Mouse (Mus musculus): ENCODE results near the gene Dkk3. TPM values are rescaled to one million over a fixed set of nuclear protein-coding genes. Genes with fewer than 3 reads are reported as not detected.

The Dkk3 gene
- polyA plus RNA-seq, 1 experiment, result 0.28 TPM

DNA sequence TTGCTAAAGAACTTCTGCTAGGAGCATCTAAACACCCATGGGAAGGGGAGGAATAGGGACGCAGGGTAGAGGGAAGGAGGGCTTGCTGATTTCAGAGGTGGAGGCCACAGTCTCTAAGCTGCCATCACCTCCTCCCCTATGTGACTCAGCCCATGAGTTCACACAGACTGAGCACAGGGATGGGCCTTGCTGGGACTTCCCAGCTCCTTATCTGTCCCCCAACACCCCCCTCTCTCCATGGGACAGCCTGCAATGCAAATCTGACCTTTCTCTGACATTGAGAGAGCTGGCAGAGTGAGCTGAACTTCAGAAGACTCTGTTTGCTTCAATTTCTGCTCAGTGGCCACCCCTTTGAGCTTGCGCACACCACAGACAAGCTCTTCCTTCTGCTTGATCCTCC, 18.1 kb downstream of the Dkk3 start:
- no peak overlapping the region for H3K27ac ChIP-seq (ENCODE audit: control insufficient read depth, insufficient read depth, low read depth, low read length)

DNA sequence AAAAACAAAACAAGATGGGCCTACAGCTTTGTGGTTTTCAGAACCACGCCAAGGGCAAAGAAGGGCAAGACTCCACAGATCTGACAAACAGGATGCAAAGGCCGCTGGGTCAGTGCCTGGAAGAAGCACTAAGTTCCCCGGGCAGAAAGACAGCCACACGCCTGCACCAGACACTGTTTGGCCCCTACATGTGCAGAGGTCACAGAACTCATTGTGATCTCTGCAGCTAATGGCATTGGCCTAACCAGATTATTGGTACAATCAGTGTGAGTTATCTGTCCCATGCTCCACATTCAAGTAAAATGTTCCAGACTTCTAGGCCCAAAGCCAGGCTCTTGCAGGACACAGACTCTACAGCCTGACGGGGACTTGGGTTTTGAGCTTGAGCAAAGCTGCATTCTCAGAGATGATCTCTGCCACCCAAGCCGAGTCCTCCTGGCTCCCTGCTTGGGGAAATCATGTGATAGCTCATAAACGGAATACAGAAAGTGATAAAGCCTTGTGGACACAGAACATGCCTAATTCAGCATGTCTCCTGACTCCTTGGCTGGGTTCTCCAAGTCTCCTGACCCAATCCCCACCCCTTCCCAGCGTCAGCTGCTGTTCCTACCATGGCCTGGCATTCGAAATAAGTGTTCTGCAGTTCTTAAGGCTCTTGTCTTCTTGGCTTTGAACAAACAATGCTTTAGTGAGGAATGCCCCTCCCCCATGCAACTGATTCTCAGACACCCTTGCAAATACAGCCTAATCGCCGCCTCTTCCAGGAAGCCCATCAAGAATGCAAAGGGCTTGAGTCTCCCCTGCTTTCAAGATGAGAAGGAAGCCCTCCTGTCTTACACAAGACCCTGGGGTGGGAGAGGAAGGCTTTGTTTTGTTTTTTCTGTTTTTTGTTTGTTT, 20.1 kb downstream of the Dkk3 start:
- H3K4me3 ChIP-seq (ENCODE audit: control insufficient read depth, low read depth, low read length), result no peak overlapping the region
- TF ChIP-seq POLR2A (IDR thresholded peaks at IDR 0.05; ENCODE audit: control insufficient read depth, low read depth, low read length), result no peak
- no peak for TF ChIP-seq CTCF (IDR thresholded peaks at IDR 0.05; ENCODE audit: control insufficient read depth, insufficient read depth, insufficient replicate concordance, low read depth, low read length)
- no peak overlapping the region for H3K27ac ChIP-seq (ENCODE audit: control insufficient read depth, insufficient read depth, low read depth, low read length)
- H3K27me3 ChIP-seq (ENCODE audit: control insufficient read depth, insufficient read depth, low read length), result no peaks in the 10 kb centered on the region
- H3K36me3 ChIP-seq (ENCODE audit: control insufficient read depth, insufficient read depth, low read length), result no peaks in the 10 kb centered on the region
- no peaks in the 10 kb centered on the region for H3K4me1 ChIP-seq (ENCODE audit: control insufficient read depth, insufficient read depth, low read length)

More for the DNA sequence above, 18.1 kb downstream of the Dkk3 start:
- H3K4me3 ChIP-seq (ENCODE audit: control insufficient read depth, low read depth, low read length), result no peak overlapping the region
- TF ChIP-seq POLR2A (IDR thresholded peaks at IDR 0.05; ENCODE audit: control insufficient read depth, low read depth, low read length), result no peak
- TF ChIP-seq CTCF (IDR thresholded peaks at IDR 0.05; ENCODE audit: control insufficient read depth, insufficient read depth, insufficient replicate concordance, low read depth, low read length), result no peak
- no peaks in the 10 kb centered on the region for H3K4me1 ChIP-seq (ENCODE audit: control insufficient read depth, insufficient read depth, low read length)
- H3K36me3 ChIP-seq (ENCODE audit: control insufficient read depth, insufficient read depth, low read length), result no peaks in the 10 kb centered on the region
- no peaks in the 10 kb centered on the region for H3K27me3 ChIP-seq (ENCODE audit: control insufficient read depth, insufficient read depth, low read length)

DNA sequence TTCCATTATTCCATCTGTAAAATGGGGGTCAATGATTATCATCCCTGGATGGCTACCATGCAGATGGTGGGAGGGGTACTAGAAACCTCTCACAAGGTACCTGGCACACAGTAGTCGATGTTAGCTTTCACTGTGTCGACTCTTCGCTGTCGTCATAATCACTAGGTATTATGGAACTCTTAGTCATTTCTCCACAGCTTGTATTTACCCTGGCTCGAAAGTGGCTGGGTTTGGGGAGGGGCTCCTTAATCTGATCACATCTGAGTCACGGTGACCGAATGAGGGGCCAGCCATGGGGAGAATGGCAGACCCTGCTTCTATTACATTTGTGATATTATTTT, 20.7 kb downstream of the Dkk3 start:
- Histone ChIP-seq H3K4me1 (ENCODE audit: control insufficient read depth, insufficient read depth, low read length) (no peaks in the 10 kb centered on the region), H3K27ac (ENCODE audit: control insufficient read depth, insufficient read depth, low read depth, low read length) (no peak overlapping the region), H3K4me3 (ENCODE audit: control insufficient read depth, low read depth, low read length) (no peak overlapping the region), H3K27me3 (ENCODE audit: control insufficient read depth, insufficient read depth, low read length) (no peaks in the 10 kb centered on the region), H3K36me3 (ENCODE audit: control insufficient read depth, insufficient read depth, low read length) (no peaks in the 10 kb centered on the region)
- TF ChIP-seq POLR2A (IDR thresholded peaks at IDR 0.05; ENCODE audit: control insufficient read depth, low read depth, low read length), result no peak
- no peak for TF ChIP-seq CTCF (IDR thresholded peaks at IDR 0.05; ENCODE audit: control insufficient read depth, insufficient read depth, insufficient replicate concordance, low read depth, low read length)

DNA sequence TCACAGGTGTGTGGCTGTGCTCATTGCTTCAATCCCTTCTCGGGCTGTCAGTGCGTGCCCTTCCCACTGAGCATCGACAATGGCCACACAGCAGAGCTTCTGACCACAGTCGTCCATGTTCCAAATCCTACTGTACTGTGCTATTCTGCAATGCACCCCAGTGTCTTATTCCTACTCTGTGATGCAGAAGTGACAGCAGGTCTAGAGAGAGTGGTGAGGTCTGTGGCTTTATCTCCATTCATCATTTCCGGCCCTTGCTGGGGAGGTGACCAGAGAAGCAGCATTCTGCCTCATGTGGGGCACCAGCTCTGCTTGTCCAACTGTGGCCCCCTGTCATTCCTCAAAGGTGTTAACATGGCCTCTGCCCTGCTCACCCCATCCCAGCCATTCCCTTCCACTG, 22.3 kb downstream of the Dkk3 start:
- H3K4me1 ChIP-seq (ENCODE audit: control insufficient read depth, insufficient read depth, low read length), result no peaks in the 10 kb centered on the region
- H3K36me3 ChIP-seq (ENCODE audit: control insufficient read depth, insufficient read depth, low read length), result no peaks in the 10 kb centered on the region
- TF ChIP-seq POLR2A (IDR thresholded peaks at IDR 0.05; ENCODE audit: control insufficient read depth, low read depth, low read length) (no peak), CTCF (IDR thresholded peaks at IDR 0.05; ENCODE audit: control insufficient read depth, insufficient read depth, insufficient replicate concordance, low read depth, low read length) (no peak)
- H3K27me3 ChIP-seq (ENCODE audit: control insufficient read depth, insufficient read depth, low read length), result no peaks in the 10 kb centered on the region
- no peak overlapping the region for H3K4me3 ChIP-seq (ENCODE audit: control insufficient read depth, low read depth, low read length)
- H3K27ac ChIP-seq (ENCODE audit: control insufficient read depth, insufficient read depth, low read depth, low read length), result no peak overlapping the region

DNA sequence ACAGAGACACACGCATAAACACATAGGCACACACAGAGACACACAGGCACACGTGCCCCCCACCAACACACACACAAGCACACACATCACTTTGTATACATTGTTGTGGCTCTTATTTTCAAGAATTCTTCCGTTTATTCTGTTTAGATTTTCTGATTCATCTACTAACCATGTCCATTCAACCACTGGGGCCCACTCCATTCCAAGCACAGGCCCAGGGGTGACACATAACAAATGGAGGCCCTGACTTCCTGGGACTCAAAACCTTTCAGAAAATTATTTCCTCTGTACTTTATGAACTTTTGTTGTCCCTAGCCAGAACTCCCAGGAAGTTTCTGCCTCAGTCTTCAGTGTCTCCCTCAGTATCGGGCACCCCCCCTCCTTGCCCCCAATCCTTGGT, 23.7 kb downstream of the Dkk3 start:
- no peaks in the 10 kb centered on the region for H3K27me3 ChIP-seq (ENCODE audit: control insufficient read depth, insufficient read depth, low read length)
- no peak overlapping the region for H3K4me3 ChIP-seq (ENCODE audit: control insufficient read depth, low read depth, low read length)
- TF ChIP-seq POLR2A (IDR thresholded peaks at IDR 0.05; ENCODE audit: control insufficient read depth, low read depth, low read length) (no peak), CTCF (IDR thresholded peaks at IDR 0.05; ENCODE audit: control insufficient read depth, insufficient read depth, insufficient replicate concordance, low read depth, low read length) (no peak)
- no peaks in the 10 kb centered on the region for H3K4me1 ChIP-seq (ENCODE audit: control insufficient read depth, insufficient read depth, low read length)
- H3K36me3 ChIP-seq (ENCODE audit: control insufficient read depth, insufficient read depth, low read length), result no peaks in the 10 kb centered on the region
- no peak overlapping the region for H3K27ac ChIP-seq (ENCODE audit: control insufficient read depth, insufficient read depth, low read depth, low read length)

DNA sequence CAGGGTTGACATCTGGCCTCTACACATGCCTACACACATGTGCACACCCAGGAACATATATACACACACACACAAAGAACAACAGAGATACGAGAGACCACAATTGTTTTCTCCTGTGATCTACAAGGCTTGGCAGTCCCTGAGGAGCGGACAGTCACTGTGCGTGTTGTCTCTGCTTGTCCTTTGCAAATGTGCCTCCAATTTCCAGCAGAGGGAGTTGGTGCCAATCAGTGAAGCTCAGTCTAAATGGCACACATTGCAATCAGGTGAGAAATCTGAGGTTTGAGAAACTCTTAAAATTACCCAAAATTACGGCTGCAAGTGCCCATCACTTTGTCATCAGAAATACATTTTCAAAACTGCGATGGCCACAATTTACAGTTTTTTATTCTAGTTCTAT, 25.6 kb downstream of the Dkk3 start:
- H3K4me3 ChIP-seq (ENCODE audit: control insufficient read depth, low read depth, low read length), result no peak overlapping the region
- no peaks in the 10 kb centered on the region for H3K27me3 ChIP-seq (ENCODE audit: control insufficient read depth, insufficient read depth, low read length)
- TF ChIP-seq POLR2A (IDR thresholded peaks at IDR 0.05; ENCODE audit: control insufficient read depth, low read depth, low read length) (no peak), CTCF (IDR thresholded peaks at IDR 0.05; ENCODE audit: control insufficient read depth, insufficient read depth, insufficient replicate concordance, low read depth, low read length) (no peak)
- H3K27ac ChIP-seq (ENCODE audit: control insufficient read depth, insufficient read depth, low read depth, low read length), result no peak overlapping the region
- no peaks in the 10 kb centered on the region for H3K4me1 ChIP-seq (ENCODE audit: control insufficient read depth, insufficient read depth, low read length)
- H3K36me3 ChIP-seq (ENCODE audit: control insufficient read depth, insufficient read depth, low read length), result no peaks in the 10 kb centered on the region

DNA sequence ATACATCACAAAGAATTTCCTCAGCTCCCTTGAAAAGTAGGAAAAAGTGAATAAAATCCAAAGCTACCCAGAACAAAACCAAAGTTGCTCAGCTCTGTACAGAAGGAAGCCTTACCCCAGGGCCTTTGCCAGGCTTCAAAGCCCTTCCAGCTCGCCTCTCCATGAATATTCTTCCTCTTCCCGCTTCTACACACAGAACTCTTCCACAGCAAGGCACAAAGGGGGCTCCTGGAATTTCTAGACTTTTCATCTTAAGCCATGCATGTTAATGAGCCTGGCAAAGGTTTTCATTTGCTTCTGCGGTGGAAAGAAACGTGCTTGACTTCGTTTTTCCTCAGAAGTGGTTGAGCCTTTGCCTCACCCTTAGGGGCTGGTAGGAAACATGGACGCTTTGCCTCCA, 26.9 kb downstream of the Dkk3 start:
- H3K4me3 ChIP-seq (ENCODE audit: control insufficient read depth, low read depth, low read length), result no peak overlapping the region
- H3K4me1 ChIP-seq (ENCODE audit: control insufficient read depth, insufficient read depth, low read length), result no peaks in the 10 kb centered on the region
- TF ChIP-seq CTCF (IDR thresholded peaks at IDR 0.05; ENCODE audit: control insufficient read depth, insufficient read depth, insufficient replicate concordance, low read depth, low read length), result no peak
- TF ChIP-seq POLR2A (IDR thresholded peaks at IDR 0.05; ENCODE audit: control insufficient read depth, low read depth, low read length), result no peak
- no peaks in the 10 kb centered on the region for H3K36me3 ChIP-seq (ENCODE audit: control insufficient read depth, insufficient read depth, low read length)
- no peaks in the 10 kb centered on the region for H3K27me3 ChIP-seq (ENCODE audit: control insufficient read depth, insufficient read depth, low read length)
- H3K27ac ChIP-seq (ENCODE audit: control insufficient read depth, insufficient read depth, low read depth, low read length), result no peak overlapping the region

All from testis, adult 2 months (tissue).